Mouse (Mus musculus): Measurements from ENCODE around the gene Hist2h2bb. TPM values are rescaled to one million over a fixed set of nuclear protein-coding genes. Genes with fewer than 3 reads are reported as not detected.
"Not testable (repeated sequence)": the region's sequence is repeated elsewhere in the genome, so short reads cannot be mapped to it uniquely, and the experiment has no call there.

Hist2h2bb gene
- total RNA-seq, 2 experiments from 2014 or later: 160 to 175 TPM

DNA sequence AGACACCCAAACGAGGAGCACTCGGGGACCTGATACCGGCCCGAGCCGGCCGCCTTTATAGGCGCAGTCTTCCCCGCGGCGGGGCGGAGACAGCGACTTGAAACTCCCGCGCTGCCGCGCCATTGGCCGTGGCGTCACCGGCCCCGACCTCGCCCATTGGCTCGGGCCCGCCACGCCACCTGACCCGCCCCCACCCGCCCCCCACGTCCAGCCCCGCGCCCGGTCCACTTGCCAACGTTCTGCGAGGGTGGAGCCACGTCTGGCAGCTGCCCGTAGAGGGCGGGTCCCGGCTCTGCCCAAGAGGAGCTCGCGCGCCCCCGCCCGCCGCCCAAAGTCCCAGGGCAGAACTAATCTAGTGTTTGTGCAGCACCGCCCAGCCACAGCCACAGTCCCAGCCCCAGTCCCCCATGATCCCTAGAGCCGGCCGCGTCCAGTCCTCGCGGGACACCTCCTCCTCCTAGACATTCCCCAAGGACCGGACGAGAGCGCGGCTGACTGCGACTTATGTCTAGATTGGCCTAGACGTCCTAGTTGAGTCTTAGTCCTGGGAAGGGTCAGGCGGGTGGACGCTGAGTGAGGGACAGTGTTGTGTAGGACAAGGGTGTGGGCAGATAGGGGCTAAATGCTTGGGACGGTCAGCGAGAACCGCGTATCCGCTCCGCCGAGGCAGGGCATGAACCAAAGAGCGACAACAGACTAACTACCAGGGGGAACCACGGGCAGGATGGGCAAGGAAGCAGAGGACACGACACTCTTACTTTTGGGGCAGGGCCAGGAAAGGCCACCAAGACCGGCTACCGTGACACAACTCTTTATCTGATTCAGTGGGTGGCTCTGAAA is 30.4 kb upstream of the Hist2h2bb start, which contains the start of gene Hist2h3c2:
Hist2h3c2 (minus strand) TSS at position 174 of the 840 bp plus-strand sequence.
- peak; percentile 42 for DNase-seq
- intact Hi-C loops (cut with DNase I; ENCODE audit: low total_unique reads): loop anchor here (10.0 kb wide), 1 partner anchor 164 kb away; no protein-coding TSS in a partner anchor

DNA sequence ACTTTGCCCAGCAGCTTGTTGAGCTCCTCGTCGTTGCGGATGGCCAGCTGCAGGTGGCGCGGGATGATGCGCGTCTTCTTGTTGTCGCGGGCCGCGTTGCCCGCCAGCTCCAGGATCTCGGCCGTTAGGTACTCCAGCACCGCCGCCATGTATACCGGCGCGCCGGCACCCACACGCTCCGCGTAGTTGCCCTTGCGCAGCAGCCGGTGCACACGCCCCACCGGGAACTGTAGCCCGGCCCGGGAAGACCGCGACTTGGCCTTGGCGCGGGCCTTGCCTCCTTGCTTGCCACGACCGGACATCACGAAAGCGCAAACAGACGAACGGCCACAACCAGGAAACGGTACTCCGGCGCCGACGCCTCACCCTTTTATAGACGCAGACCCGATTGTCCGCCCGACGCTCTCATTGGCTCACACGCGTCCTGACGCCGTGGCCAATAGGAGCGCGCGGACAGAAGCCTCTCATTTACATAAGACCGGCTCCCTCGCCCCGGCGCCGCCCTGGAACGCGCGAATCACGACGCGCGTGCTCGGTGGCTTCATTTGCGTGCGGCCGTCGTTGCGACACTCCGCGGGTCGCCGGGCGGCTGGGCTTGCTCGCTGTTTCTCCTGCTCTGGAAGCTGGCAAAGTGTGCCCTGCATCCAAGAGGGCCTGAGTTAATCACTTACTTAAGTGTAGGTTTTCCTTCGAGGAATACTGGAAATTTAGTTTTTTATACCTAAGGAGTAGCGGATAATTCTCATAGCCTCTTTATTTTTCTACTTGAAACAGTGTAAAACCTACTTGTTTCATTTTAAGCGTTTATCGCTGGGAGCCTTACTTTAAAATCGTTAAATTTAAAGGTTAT is 29.4 kb upstream of the Hist2h2bb start, which contains the start of gene Hist2h2aa2:
Hist2h2aa2 (minus strand) TSS at position 328 of the 850 bp plus-strand sequence.
- peak; percentile 93 for DNase-seq
- intact Hi-C loops (cut with DNase I; ENCODE audit: low total_unique reads): loop anchor here (10.0 kb wide), 1 partner anchor 165 kb away; no protein-coding TSS in a partner anchor

DNA sequence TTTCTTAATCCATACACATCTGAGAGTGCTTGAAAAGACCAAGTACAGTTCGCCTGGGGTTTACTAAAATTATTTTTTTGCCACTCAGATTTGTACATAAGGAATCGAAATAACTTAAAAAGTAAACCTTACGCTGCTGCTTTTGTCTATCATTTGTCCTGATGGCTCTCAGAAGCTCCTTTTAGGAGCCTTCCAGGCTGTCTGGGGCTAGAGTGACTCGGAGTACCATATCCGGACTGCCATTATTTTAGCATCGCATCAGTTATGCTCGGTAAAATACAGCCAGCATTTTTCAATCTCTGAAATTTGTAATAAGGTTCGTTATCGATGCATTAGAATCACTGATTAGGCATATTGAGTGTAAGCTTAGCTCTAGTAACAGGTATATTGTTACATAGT is 28.8 kb upstream of the Hist2h2bb start:
- intact Hi-C loops (cut with DNase I; ENCODE audit: low total_unique reads): no loop called here
- no peak for DNase-seq

DNA sequence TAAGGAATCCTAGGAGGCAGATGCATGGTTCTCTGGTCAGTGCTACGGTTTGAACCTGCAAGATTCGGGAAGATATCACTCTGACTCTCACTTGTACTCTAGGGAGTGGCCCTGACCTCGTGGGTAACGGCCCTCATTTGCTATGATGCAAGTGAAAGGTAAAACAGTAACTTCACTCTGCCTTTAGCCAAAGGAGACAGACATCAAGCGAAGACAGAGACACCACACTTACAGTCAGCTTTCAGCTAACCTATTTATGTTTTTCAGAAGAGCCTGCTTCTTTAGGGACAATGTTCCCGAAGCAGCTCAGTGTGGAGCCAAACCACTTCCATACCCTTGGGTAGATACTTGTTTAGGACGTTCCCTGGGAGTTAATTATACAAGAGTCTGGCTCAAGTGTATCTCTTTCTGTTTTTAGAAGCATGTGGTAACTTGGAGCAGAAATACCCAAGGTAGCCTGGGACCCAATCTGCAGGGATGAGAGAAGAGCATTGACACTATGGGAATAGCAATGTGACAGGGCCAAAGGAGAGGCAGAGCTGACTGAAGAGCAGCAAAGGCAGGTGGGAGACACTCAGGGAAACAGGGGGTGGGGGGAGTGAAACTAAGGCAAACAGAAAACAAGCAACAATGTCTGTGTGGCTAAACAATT is 25.5 kb upstream of the Hist2h2bb start:
- intact Hi-C loops (cut with DNase I; ENCODE audit: low total_unique reads): no loop called here

GRCm38 (mm10) chr3:96245003-96245886 is 24.3 kb upstream of the Hist2h2bb start, which contains the start of gene Hist2h2aa1:
TSS of gene Hist2h2aa1 (plus strand) at chr3:96245497.
- intact Hi-C loops (cut with DNase I; ENCODE audit: low total_unique reads): not testable (repeated sequence)
- peak; percentile 85 for DNase-seq

More for the DNA sequence above, 25.5 kb upstream of the Hist2h2bb start:
- DNase-seq: no peak

DNA sequence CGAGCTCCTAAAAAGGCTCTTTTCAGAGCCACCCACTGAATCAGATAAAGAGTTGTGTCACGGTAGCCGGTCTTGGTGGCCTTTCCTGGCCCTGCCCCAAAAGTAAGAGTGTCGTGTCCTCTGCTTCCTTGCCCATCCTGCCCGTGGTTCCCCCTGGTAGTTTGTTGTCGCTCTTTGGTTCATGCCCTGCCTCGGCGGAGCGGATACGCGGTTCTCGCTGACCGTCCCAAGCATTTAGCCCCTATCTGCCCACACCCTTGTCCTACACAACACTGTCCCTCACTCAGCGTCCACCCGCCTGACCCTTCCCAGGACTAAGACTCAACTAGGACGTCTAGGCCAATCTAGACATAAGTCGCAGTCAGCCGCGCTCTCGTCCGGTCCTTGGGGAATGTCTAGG is 23.5 kb upstream of the Hist2h2bb start:
- intact Hi-C loops (cut with DNase I; ENCODE audit: low total_unique reads): not testable (repeated sequence)

GRCm38 (mm10) chr3:96246427-96246856 is 23.1 kb upstream of the Hist2h2bb start, which contains the start of gene Hist2h3c1:
TSS of gene Hist2h3c1 (plus strand) at chr3:96246685.
- DNase-seq; intact Hi-C loops (cut with DNase I; ENCODE audit: low total_unique reads): not testable (repeated sequence)

More for the DNA sequence above, 23.5 kb upstream of the Hist2h2bb start:
- DNase-seq: not testable (repeated sequence)

DNA sequence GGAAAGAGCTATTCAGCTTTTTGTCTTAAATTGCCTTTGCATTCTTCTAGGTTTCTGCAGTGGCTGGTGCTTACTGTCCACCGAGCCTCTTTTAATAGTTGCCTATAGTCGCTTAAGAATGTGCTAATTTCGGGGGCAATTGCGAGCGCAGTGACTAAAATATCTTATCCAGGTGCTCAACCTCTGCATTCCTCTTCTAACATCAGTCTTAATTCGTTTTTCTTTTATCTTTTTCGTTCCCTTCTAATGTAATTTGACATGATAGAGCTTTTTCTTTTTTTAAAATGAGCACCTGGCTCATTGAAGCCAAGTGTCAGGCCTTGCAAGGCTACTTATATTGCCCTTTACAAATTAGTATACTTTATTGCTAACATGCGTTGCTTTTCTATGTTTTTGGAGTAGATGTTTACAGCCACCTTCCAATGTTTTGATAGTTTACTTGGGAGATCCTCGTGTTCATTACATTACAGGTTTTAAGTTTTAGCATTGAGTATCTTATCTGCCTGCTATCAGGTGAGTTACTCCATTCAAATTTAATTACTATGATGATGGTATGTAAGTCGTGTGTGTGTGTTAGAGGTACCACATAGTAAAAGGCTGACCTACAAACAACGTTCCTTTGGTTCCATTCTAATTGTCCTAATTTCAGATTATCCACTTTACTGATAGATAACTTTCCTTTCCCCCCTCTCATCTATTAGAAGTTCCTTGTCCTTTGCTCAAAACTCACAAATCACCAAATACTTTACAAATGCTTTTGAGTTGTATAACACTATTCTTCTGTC is 22.0 kb upstream of the Hist2h2bb start:
- DNase-seq: no peak

GRCm38 (mm10) chr3:96248141-96249033 is 21.2 kb upstream of the Hist2h2bb start:
- intact Hi-C loops (cut with DNase I; ENCODE audit: low total_unique reads): no loop called here
- DNase-seq: no peak

More for the DNA sequence above, 22.0 kb upstream of the Hist2h2bb start:
- intact Hi-C loops (cut with DNase I; ENCODE audit: low total_unique reads): no loop called here

DNA sequence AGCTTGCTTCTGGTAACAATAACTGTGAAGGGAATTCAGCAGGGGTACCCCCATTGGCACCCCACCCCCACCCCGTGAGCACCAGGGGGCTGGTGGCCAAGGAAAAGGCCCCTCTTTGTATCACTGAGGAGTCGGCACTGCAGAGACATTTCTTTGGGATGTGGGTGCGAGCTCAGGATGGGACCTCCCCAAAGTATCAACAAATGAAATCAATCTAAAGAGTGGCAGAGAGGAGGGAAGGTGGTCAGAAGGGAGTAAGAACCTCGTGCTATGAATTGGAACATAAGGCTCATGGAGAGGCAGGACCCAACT is 20.6 kb upstream of the Hist2h2bb start:
- DNase-seq: no peak
- intact Hi-C loops (cut with DNase I; ENCODE audit: low total_unique reads): no loop called here

DNA sequence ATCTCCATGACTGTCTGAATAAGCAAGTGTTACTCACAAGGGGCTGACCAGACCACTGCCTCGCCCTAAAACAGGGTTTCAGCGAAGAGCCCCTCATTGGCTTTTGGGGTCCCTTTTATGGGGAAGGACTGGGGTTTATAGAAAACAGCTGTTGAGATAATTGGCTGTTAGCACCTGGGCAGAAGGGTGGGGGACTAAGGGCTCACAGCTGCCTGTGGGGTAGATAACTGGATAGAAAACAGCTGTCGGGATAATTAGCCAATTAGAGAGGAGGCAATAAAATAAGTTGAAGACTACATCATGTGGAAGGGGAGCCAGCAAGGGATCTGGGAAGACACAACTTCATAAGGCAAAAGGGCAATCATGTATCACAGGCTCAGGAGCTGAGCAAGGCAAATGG is 18.7 kb upstream of the Hist2h2bb start:
- intact Hi-C loops (cut with DNase I; ENCODE audit: low total_unique reads): no loop called here

GRCm38 (mm10) chr3:96251787-96252186 is 17.8 kb upstream of the Hist2h2bb start:
- intact Hi-C loops (cut with DNase I; ENCODE audit: low total_unique reads): no loop called here

More for the DNA sequence above, 18.7 kb upstream of the Hist2h2bb start:
- no peak for DNase-seq

DNA sequence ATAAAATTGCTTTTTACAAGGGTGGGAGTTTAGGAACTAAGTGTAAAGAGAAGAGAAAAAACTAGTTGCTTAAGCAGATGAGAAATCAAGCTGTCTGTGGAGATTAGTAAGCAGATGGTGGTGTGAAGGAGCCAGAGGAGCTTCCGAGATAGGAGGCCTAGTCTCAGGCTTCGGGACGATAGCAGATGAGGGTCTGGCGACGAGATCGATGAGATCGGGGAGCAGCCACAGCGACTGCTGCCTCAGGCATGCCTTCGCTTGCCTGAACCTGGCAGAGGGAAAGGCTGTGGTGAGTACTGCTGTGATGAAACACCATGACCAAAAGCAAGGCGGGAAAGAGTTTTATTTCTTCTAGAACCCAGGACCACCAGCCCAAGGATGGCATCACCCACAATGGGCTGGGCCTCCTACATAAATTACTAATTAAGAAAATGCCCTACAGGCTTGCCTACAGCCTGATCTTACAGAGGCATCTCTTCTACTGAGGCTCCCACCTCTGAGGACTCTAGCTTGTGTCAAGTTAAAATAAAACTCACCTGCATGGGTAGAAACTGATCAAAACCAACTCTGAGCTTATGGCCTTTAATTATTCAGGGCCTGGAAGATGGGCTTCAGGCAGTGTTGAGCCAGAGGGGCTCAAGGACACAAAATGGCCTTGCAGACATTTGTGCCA is 14.7 kb upstream of the Hist2h2bb start:
- intact Hi-C loops (cut with DNase I; ENCODE audit: low total_unique reads): no loop called here
- no peak for DNase-seq

More at GRCm38 (mm10) chr3:96251787-96252186, 17.8 kb upstream of the Hist2h2bb start:
- DNase-seq: no peak

- intact Hi-C loops (cut with DNase I; ENCODE audit: low total_unique reads): no loop called here
- no peak for DNase-seq
Measured at GRCm38 (mm10) chr3:96255926-96256593, 13.5 kb upstream of the Hist2h2bb start.

DNA sequence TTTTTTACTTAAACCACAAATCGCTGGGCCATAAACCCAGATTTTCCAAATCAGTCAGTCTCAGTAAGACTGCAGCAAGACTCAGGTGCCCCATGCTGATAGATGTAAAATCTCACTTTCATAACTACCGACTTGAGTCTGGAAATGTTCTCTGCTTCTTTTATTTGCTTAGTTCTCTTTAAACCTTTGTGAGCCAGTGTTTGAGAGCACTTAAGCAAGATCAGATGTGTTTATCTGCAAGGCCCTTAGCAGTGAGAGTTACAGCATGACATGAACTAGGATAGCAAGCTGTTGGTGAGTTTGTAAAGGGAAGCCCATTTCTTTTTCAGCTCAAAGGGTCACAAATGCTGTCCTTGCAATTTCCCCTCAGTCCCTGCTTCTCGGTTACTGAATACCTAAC is 12.4 kb upstream of the Hist2h2bb start:
- intact Hi-C loops (cut with DNase I; ENCODE audit: low total_unique reads): no loop called here
- no peak for DNase-seq

DNA sequence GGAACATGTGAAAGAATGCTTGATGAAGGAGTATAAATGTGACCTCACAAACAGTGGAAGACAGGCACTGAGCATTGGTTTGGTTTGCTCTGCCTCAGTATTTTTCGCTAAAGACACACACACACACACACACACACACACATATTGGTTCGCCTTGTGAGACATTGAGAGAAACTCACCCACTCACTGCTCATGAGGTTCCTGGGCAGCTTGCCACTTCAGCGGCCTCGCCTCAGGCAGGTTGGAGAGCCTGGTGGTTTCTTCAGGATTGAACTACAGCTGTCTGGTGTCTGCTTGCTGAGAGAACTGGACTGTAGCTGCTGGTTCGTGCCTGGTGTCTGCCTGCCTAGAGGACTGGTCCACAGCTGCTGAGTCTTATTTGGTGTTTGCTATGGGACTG is 9.3 kb upstream of the Hist2h2bb start:
- DNase-seq: no peak
- intact Hi-C loops (cut with DNase I; ENCODE audit: low total_unique reads): no loop called here
